Mouse (Mus musculus) urinary bladder, adult 18-20 months (tissue): ENCODE measurements around the gene Zfp580.
A peak's percentile ranks its signal among the peaks of the same experiment; 100 is the strongest.
"Not testable (repeated sequence)": the region's sequence is repeated elsewhere in the genome, so short reads cannot be mapped to it uniquely, and the experiment has no call there.

ENCODE experiments used
- DNase-seq, 2 experiments: peaks; one replicate each; pipeline ENCODE4 v3.0.0; 2022; ENCODE audit warnings: low spot score in 2 of 2, mixed read lengths in 2 of 2

The Zfp580 gene

GRCm38 (mm10) chr7:5064886-5065285 lies 13.5 kb downstream of the Zfp580 start:
- DNase-seq, result no peak

- no peak for DNase-seq
Observed at GRCm38 (mm10) chr7:5073586-5073985, 22.2 kb downstream of the Zfp580 start.

DNA sequence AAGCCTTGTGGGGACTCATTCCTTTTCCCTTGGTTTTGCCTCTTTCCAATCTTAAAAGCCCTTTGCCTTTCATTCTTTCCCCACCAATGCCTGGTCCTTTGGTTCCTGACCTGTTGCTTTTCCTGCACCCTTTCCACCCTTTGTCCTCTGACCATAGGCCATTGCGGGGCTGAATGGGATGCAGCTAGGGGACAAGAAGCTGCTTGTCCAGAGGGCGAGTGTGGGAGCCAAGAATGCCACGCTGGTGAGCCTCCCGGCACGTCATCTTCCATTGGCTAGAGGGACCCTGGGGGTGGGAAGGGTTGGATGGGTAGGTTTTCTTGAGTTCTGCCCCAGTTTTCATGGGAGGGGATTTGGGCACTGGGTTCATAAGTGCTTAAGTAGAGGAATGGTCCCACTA lies 23.6 kb downstream of the Zfp580 start:
- no peak for DNase-seq

- no peak for DNase-seq
Observed at GRCm38 (mm10) chr7:5076931-5077330, 25.6 kb downstream of the Zfp580 start.

- DNase-seq, result not testable (repeated sequence)
Observed at GRCm38 (mm10) chr7:5079365-5080009, 28.1 kb downstream of the Zfp580 start.

DNA sequence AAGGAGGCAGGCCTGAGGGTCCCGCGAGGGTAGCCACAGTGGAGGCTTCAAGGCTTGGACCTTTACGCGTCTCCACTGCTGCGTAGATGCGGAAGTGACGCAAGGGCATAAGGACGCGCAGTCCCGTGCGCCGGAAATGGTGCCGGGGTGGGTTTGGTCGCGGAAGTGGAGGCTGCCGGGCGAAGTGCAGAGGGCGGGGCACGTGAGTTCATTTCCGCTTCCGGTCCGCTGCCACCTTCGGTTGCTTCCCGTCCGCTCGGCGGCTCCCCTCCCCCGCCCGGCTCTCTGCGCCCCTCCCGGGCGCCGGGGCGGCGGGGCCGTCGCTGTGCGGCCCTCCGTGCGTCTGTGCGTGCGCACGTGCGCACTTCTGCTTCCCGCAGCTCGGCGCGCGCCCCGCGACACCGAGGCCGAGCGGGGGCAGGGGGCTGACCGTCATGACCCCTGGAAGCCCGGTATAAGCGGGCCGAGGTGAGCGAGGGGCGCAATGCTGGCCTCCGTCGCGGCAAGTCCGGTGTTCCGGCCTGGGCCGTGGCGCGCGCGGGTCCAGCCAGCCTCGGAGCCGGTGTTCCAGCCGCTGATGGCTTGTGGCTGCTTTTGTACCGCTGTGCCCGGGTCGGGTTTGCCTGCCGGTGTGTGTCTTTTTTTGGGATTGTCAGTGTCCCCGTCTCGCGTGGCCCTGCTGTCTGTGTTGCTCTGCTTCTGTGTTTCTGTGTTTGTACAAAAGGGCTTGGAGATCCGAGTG lies 28.8 kb downstream of the Zfp580 start, which contains the start of gene Epn1:
TSS of gene Epn1 (plus strand) at position 226 of the 742 bp plus-strand sequence.
- peak; percentile 88 to 93 for DNase-seq

- no peak for DNase-seq
Observed at GRCm38 (mm10) chr7:5080815-5081214, 29.5 kb downstream of the Zfp580 start.

GRCm38 (mm10) chr7:5081241-5081640 lies 29.9 kb downstream of the Zfp580 start:
- no peak for DNase-seq

DNA sequence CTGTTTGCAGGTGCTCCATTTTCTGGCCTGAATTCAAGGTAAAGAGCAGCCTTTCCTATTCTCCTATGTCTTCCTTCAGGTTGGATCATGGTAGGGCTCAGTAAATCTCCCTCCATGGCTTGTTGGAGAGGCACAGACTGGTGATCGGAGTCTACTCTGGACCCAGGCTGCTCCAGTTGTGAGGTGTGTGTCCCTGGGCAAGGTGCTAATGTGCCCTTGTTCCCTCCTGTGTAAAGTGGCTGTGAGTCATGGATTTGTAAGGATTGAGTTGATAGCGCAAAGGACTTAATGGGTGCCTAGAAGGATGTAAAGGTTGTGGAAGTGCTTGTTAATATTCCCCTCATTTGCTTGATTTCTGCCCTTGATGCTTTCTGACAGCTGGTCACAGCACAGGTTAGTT lies 30.6 kb downstream of the Zfp580 start:
- DNase-seq, result no peak

DNA sequence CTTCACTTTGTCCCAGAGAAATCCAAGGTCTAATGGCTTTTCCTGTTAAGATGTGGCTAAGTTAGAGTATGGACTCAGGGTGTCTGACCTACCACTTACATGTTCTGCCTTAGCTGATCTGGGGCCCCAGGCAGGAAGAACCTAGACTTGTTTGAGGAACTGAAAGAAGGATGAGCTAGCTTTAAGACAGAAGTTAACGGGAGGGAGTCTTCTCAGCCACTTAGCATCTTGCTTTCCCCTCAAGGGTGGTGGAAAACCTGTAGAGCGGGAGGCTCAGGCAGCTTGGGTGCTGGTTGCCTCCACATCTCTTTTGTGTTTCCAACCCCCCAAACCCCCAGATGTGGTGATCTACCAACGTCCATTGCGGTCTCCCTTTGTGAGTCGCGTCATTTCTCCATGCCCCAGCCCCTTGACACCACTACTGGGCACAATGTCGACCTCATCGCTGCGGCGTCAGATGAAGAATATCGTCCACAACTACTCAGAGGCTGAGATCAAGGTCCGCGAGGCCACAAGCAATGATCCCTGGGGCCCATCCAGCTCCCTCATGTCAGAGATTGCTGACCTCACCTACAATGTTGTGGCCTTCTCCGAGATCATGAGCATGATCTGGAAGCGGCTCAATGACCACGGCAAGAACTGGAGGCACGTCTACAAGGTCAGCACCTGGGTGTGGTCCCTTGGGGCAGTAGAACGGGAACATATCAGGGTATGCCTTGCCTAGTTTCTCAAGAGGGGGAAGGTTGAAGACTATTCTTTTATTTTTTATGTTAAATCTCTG lies 32.2 kb downstream of the Zfp580 start:
- no peak for DNase-seq

DNA sequence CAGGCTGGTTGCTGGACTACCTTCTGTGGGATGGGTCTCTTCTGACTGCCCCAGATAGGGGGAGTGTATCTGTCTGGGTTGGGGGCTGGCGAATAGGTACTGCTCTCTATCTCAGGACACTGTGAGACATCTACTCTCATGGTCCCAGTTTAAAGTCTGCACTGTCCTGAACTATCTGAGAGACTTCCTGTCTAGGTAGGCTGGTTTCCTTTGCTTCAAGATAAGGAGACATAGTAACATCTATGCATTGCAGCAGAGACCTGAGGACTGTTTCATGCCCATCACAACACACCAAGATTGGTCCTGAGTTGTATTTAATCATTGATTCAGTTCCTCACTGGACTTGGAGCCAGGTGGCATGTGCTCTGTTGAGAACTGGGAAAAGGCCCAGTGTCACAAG lies 34.2 kb downstream of the Zfp580 start:
- no peak for DNase-seq

DNA sequence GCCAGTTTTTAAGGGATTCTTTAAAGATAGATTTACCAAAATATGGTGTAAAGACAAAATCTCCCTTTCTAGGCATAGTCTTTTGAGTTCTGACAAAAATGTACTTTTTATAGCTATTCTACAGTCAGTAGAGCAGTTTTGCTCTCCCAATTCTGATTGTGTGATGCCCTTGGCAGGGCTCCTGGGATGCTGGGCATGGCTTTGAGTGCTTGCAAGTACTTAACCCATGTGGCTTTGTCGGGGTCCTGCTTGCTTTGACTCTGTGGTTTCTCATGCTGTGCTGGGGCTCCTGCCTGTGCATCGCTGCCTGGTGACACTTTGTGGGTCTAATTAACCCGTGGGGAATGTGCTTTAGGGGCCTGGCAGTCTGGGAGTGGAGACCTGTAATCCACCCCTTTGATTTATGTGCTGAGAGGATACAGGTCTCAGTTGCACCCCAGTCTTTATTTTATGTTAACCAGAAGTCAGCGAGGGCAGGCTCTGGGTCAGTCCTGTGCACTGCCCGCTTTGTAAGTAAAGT lies 35.6 kb downstream of the Zfp580 start:
- DNase-seq, result no peak

DNA sequence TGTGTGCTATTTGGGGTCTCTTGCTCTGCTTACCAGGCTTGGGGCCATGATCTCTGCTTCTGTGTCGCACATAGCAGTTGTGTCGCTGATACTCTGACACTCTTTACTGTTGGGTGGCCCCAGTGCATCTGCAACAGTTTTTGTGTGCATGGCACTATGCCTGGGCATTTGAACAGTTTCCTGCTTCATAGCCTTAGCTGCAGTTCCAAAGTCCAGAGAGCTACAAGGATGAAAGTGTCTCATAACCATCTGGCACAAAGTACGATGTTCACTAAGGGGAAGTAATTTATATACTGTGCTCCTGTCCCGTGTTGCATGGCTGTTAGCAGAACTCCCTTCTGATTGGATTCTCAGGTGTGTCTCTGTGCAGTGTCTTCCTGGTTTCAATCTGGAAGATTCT lies 36.5 kb downstream of the Zfp580 start:
- DNase-seq, result no peak

- no peak for DNase-seq
Observed at GRCm38 (mm10) chr7:5089853-5090252, 38.5 kb downstream of the Zfp580 start.

- no peak for DNase-seq
Observed at GRCm38 (mm10) chr7:5091008-5091728, 39.8 kb downstream of the Zfp580 start.

DNA sequence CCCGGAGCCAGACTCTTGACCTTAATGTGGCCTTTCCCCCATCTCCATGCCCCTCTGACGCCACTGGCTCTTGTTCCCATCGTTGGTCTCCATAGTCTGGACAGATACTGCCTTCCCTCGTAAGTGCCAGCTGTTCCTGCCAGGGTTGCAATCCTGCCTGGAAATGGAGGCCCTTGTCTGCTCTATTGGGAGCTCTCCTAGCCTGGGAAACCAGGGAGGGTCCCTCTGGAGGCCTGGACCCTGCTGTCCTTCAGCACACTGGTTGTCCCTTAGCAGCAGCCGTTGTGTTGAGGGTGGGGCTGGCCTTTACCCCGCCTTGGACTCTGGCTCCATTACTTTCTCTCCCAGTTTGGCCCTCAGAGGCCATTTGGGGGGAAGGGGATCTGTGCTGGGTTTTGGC lies 41.0 kb downstream of the Zfp580 start:
- no peak for DNase-seq

DNA sequence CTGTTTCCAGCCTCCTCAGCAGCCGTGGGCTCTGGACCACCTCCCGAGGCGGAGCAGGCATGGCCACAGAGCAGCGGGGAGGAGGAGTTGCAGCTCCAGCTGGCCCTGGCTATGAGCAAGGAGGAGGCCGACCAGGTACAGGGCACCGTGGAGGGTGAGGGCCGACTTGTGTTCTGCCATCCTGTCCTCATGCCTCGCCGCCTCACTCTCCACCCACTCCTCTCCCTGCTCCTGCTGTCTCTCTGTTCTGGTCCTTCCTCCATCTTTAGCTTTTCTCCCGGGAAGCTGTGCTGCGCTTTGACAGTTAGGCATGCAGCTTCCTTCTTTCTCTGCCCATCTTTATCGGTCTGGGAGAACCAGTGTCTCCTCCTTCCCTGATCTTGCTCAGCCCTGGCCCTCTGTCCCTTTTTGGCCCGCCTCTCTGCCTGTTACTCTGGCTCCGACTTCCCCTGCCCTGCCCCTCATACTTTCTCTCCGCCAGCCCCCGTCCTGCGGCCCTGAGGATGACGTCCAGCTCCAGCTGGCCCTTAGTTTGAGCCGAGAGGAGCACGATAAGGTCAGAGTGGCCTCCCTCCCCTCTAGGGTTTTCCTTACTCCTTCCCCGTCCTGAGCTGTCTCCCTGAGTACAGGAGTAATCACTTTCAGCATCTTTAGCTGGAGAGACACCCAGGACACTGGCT lies 41.6 kb downstream of the Zfp580 start:
- no peak for DNase-seq

GRCm38 (mm10) chr7:5098769-5099168 lies 47.4 kb downstream of the Zfp580 start:
- no peak for DNase-seq

DNA sequence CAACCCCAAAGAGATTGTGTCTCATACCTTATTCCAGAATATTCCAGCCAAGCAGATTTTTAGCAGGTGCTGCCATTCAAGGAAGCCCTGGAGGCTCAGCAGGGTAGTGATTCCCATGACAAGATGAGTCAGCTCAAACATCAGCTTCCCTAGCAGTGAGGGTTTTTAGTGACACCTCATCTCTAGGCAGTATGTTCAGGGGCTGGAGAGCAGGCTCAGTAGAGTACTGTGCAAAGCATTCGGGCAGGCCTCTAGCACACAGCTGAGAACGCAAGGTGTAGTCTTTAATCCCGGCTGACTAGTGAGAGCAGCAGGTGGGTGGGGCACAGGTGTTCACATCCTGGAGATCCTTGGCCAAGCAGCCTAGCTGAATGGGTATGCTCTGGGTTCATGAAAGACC lies 48.5 kb downstream of the Zfp580 start:
- no peak for DNase-seq

DNA sequence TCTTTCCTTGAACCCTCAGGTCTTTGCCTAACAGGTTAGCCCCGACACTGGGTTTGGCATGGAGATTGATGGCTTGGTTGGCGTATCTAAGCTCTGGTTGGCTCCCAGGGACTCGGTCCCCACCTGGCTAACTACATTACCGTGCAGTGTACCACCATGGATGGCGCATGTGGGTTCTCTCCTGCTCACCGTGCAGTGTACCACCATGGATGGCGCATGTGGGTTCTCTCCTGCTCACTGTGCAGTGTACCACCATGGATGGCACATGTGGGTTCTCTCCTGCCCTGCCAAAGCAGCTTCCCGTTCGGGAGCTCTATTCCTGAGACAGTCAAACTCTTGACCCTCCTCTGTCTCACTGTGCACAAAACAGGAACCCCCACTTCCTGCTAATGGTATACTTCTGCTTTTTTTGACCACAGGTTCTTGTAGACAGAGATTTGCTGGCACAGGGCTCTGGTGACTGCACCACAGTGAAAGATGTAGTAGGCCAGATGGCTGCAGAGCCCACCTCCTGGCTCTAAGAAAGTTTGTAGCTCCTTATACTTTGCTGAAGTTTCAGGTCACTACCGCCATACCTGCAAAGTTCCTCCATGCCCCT lies 49.8 kb downstream of the Zfp580 start:
- DNase-seq, result no peak

DNA sequence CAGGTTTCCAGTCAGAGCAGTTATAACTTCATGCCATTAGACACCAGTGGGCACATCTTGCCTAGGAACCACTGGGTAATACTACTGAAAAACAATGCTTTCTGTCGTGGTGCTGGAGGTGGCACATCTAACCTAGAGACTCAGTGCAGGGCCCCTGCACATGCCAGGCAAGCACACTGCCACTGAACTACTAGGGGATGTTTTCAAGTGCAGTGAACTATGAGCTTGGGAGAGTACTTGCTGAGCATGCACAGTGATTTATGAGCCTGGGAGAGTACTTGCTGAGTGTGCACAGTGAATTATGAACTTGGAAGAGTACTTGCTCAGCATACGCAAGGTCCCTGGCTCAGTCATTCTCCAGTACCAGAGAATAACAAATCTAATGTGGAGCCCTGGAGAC lies 51.2 kb downstream of the Zfp580 start:
- no peak for DNase-seq
